Mouse (Mus musculus) cerebellum, adult 9-11 months (tissue): ENCODE results near the gene Chrm5.
A peak's percentile ranks its signal among the peaks of the same experiment; 100 is the strongest.
"Not testable (repeated sequence)": the region's sequence is repeated elsewhere in the genome, so short reads cannot be mapped to it uniquely, and the experiment has no call there.

ENCODE experiments used
- DNase-seq: peaks from one replicate; pipeline ENCODE4 v3.0.0; 2022

Gene Chrm5

GRCm38 (mm10) chr2:112476554-112476953, 4.0 kb downstream of the Chrm5 start:
- DNase-seq = no peak

DNA sequence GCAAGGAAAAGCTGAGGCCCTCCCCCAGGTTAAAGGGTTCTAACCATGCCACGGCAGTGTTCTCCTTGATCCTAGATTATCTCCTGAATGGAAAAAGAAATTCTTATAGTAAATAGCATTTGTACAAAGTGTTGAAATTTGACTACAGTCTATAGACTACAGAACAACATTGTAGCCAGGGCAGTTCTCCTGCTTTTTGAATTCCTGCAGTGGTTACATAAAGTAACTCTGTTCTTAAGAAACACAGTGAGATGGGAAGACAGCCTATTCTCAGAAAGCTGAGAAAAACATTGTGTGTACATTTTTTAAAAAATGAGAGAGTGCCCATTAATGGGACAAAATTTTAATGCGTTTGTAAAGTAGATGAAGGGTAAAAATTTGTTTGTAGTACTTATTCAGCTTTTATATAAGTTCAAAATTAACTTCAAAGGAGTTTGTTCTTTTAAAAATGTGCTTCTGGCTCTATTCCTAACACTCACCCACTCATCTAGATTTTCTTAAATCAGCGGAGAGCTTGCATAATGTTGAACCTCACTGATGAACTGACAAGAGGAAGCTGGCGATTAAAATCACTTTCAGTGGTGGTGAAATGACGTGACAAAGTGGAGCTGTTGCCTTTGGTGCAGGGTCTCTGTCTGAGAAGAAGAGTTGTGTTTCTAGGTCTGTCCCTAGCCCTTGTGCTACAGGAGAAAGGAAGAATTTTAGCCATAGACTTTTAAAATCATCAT, 5.4 kb downstream of the Chrm5 start:
- no peak for DNase-seq

- DNase-seq = no peak
Measured at GRCm38 (mm10) chr2:112472076-112472475, 8.5 kb downstream of the Chrm5 start.

GRCm38 (mm10) chr2:112470961-112471381, 9.6 kb downstream of the Chrm5 start:
- no peak for DNase-seq

DNA sequence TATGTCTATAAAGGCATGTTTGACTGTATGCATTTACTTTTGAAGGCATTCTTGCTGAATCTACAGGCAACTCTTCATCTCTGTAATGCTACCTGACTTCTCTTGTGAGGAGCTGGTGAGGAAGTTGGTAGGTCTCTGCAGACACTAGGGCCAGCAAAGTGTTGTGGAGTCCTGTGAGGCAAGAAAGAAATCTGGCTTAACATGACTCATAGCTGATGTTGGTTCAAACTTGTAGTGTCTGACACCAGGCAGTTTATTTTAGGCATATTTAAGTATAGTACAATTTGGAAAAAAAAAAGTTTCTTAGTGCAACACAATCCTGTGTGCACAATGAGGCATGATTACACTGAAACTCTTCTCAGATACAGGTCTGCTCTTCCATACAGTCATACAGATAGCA, 11.0 kb downstream of the Chrm5 start:
- no peak for DNase-seq

- no peak for DNase-seq
Measured at GRCm38 (mm10) chr2:112460557-112460956, 20.0 kb downstream of the Chrm5 start.

GRCm38 (mm10) chr2:112454862-112455564, 25.6 kb downstream of the Chrm5 start, which contains the start of gene Emc7:
Emc7 (plus strand) TSS chr2:112454997.
- peak; percentile 96 for DNase-seq

DNA sequence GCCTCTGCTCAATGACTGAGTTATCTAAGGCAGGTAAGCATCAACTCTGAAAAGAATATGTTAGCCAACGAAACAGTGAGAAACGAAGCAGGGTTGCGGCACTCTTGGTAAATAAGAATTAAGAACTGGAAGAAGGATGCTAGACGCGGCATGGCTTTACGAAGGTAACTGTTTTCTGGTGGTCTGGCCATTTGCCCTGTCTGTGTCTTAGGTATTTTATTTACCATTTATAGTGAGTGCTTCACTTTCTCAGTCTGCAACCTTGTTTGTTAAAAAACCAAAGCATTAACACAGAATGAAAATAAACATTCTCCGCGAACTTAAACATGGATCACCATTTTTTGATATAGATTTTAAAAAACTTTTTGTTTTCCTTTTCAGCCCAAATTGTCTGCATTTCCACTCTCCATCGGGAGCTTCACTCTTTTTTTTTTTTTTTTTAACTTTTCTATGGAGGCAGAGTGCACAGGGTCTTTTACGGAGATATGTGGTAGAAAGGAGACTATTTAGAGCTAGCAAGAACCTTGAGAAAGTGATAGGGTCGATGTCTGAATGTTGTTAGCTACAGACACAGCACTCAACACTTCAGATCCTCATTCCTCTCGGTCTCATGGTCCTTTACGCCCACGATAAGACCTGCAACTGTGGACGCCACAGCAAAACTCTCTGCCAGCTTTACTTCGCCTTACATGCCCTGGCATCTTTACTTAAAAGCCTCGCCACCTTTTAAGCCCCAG, 26.3 kb downstream of the Chrm5 start:
- no peak for DNase-seq

- not testable (repeated sequence) for DNase-seq
Measured at GRCm38 (mm10) chr2:112452513-112452912, 28.1 kb downstream of the Chrm5 start.

DNA sequence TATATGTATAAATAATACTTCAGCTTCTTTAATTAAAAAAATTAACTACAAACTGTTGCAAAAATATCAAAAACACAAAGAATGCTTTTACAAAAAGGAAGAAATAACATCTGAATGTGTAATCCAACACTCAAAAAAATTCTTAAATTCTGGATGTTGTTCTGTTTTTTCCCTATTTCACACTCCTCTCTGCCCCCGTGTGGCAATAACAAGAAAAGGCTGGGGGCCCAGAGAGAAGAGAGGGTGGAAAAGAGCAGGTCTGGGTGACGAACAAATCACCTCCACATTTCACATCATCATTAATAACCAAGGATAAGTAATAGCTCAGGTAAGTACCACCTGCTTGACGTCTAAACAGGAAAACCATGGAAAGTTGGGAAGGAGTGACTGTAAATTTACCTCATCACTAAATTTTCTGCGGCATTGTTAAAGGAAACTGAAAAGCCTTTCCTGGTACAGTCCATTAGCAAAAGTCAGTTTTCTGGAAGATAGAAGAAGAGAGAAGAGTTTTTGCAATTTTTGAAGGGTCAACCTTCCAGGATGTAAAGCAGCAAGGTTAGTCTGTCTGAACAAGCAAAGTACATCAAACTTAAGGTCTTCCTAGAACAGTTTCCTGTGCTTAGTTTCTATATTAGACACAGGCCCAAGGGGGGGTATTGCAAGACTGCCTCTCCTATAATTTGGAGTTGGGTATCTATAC, 30.8 kb downstream of the Chrm5 start:
- DNase-seq = no peak

GRCm38 (mm10) chr2:112448510-112449059, 32.0 kb downstream of the Chrm5 start:
- DNase-seq = no peak

DNA sequence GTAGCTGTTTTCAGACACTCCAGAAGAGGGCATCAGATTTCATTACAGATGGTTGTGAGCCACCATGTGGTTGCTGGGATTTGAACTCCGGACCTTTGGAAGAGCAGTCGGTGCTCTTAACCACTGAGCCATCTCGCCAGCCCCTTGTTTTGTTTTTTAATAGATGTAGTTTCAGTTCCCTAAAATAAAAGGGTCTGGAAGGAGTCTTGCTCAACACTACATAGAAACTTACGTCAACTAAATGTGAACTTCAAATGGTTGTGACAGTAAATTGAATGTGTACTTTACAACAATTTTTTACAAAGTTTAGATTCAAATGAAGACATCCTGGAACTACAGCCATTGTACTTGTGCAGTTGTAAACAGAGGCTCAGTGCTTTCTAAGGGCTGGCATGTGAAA, 32.5 kb downstream of the Chrm5 start:
- DNase-seq = not testable (repeated sequence)

GRCm38 (mm10) chr2:112445511-112445910, 35.1 kb downstream of the Chrm5 start:
- DNase-seq = no peak

DNA sequence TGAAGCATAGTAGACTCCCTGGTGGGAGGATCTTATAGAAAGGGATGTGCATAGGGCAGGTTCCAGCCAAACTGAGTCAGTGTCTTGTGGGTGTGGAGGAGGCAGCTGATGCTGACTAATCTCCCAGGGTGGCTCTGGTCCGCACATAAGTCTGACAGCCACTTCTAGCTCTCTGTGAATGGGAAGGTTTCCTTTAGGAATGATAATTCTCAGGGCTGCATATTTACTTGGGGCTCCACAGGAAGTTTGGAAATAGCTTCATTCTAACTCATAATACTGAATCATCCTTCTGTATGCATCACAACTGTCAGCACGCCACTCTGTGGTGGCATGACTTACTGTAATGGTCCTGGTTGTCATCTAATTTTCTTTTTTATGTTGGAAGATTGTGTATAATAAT, 37.1 kb downstream of the Chrm5 start:
- DNase-seq = no peak

- DNase-seq = no peak
Measured at GRCm38 (mm10) chr2:112437589-112437988, 43.0 kb downstream of the Chrm5 start.

GRCm38 (mm10) chr2:112436292-112436691, 44.3 kb downstream of the Chrm5 start:
- no peak for DNase-seq

DNA sequence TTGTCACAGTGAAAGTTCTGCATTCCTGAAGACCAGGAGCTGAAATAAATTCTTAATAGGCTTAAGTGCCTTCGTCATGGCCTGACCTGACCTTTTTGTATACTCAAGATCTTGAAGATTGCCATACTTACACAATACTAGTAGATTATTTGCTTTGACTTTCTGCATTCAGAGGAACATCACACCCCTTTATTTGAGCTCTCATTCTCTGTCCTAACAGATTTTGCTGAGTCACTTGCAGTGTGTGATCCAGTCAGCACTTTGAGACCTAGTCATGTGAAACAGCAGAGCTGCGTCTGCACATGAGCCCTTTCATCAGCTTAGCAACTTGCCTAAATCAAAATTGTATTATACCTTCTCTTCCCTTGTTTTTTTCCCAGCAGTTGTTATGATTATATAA, 47.2 kb downstream of the Chrm5 start:
- DNase-seq = no peak

GRCm38 (mm10) chr2:112432523-112432922, 48.0 kb downstream of the Chrm5 start:
- DNase-seq = no peak

DNA sequence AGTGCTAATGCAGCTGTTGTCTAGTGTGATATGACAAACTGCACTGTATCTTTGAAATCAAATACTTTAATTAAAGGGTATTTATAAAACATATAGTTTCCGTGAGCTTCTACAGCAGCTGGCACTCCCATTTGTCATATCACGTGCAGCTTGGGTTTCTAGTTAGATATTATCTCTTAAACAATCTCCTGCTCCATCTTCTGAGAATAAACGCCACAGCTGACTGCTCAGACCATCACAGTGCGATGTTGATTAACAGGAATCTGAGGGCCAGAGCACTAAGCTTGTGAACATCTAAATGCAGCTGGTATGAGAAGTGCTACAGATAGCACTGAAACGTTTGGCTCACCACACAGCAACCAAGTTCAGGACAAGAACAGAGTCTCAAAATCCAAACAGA, 50.2 kb downstream of the Chrm5 start:
- no peak for DNase-seq

- DNase-seq = no peak
Measured at GRCm38 (mm10) chr2:112429665-112430064, 50.9 kb downstream of the Chrm5 start.
